Mouse (Mus musculus): ENCODE results near the gene Rnf227. TPM values are rescaled to one million over a fixed set of nuclear protein-coding genes. Genes with fewer than 3 reads are reported as not detected.

The Rnf227 gene
- polyA plus RNA-seq, 1 experiment from 2014 or later: 7.9 TPM

GRCm38 (mm10) chr11:69371601-69372000 lies 31.3 kb downstream of the Rnf227 start:
- H3K4me2 ChIP-seq (replicated peaks; ENCODE audit: low read depth): no peak overlapping the region
- no peak overlapping the region for H3K9ac ChIP-seq (ENCODE audit: low read depth, low read length)
- no peak overlapping the region for H3K4me3 ChIP-seq (ENCODE audit: low read depth, low read length)
- no peak for TF ChIP-seq CTCF (IDR thresholded peaks at IDR 0.05; ENCODE audit: low read depth)
- ATAC-seq: no peak
- no peaks in the 10 kb centered on the region for H3K27me3 ChIP-seq (replicated peaks; ENCODE audit: control insufficient read depth, insufficient read depth, low read length)
- no peak overlapping the region for H3K27ac ChIP-seq (ENCODE audit: low read depth, low read length)
- peaks cover 8% of the 10 kb centered on the region; the same call in 1 of the 2 replicates for H3K36me3 ChIP-seq (ENCODE audit: control insufficient read depth, insufficient read depth)
- peaks cover 8% of the 10 kb centered on the region; the same call in 1 of the 2 replicates for H3K4me1 ChIP-seq (replicated peaks; ENCODE audit: control insufficient read depth, insufficient read depth, low read length)
- H3K9me3 ChIP-seq (ENCODE audit: control insufficient read depth): no peaks in the 10 kb centered on the region
- WGBS: 59% methylated on average over 12 of the region's 12 CpGs

- Histone ChIP-seq H3K36me3 (ENCODE audit: control insufficient read depth, insufficient read depth) (peaks cover 8% of the 10 kb centered on the region; the same call in 1 of the 2 replicates), H3K9ac (ENCODE audit: low read depth, low read length) (no peak overlapping the region), H3K4me1 (replicated peaks; ENCODE audit: control insufficient read depth, insufficient read depth, low read length) (peaks cover 8% of the 10 kb centered on the region; the same call in 1 of the 2 replicates), H3K27me3 (replicated peaks; ENCODE audit: control insufficient read depth, insufficient read depth, low read length) (no peaks in the 10 kb centered on the region), H3K4me2 (replicated peaks; ENCODE audit: low read depth) (peak overlapping the region; percentile 21; the same call in 1 of the 2 replicates), H3K4me3 (ENCODE audit: low read depth, low read length) (no peak overlapping the region), H3K27ac (ENCODE audit: low read depth, low read length) (0 out of 2 replicates have a peak overlapping the region, but pooled peaks have one; percentile 31), H3K9me3 (ENCODE audit: control insufficient read depth) (no peaks in the 10 kb centered on the region)
- no peak for TF ChIP-seq CTCF (IDR thresholded peaks at IDR 0.05; ENCODE audit: low read depth)
- no peak for ATAC-seq
- 34% methylated on average over 12 of the region's 12 CpGs for WGBS
These were observed 32.0 kb downstream of the Rnf227 start for GRCm38 (mm10) chr11:69372056-69372779.

GRCm38 (mm10) chr11:69372780-69373170 lies 32.5 kb downstream of the Rnf227 start:
- no peaks in the 10 kb centered on the region for H3K9me3 ChIP-seq (ENCODE audit: control insufficient read depth)
- no peak overlapping the region for H3K27ac ChIP-seq (ENCODE audit: low read depth, low read length)
- peaks cover 8% of the 10 kb centered on the region; the same call in 1 of the 2 replicates for H3K36me3 ChIP-seq (ENCODE audit: control insufficient read depth, insufficient read depth)
- WGBS: 58% methylated on average over 3 of the region's 3 CpGs
- peaks cover 10% of the 10 kb centered on the region; the same call in 1 of the 2 replicates for H3K4me1 ChIP-seq (replicated peaks; ENCODE audit: control insufficient read depth, insufficient read depth, low read length)
- H3K27me3 ChIP-seq (replicated peaks; ENCODE audit: control insufficient read depth, insufficient read depth, low read length): no peaks in the 10 kb centered on the region
- H3K9ac ChIP-seq (ENCODE audit: low read depth, low read length): no peak overlapping the region
- ATAC-seq: no peak
- no peak overlapping the region for H3K4me3 ChIP-seq (ENCODE audit: low read depth, low read length)
- no peak overlapping the region for H3K4me2 ChIP-seq (replicated peaks; ENCODE audit: low read depth)
- TF ChIP-seq CTCF (IDR thresholded peaks at IDR 0.05; ENCODE audit: low read depth): peak; percentile 72

GRCm38 (mm10) chr11:69373223-69373965 lies 33.1 kb downstream of the Rnf227 start:
- peaks cover 8% of the 10 kb centered on the region; the same call in 1 of the 2 replicates for H3K36me3 ChIP-seq (ENCODE audit: control insufficient read depth, insufficient read depth)
- ATAC-seq: no peak
- no peak overlapping the region for H3K4me3 ChIP-seq (ENCODE audit: low read depth, low read length)
- WGBS: 84% methylated on average over 16 of the region's 16 CpGs
- no peak overlapping the region for H3K27ac ChIP-seq (ENCODE audit: low read depth, low read length)
- no peak overlapping the region for H3K9ac ChIP-seq (ENCODE audit: low read depth, low read length)
- H3K4me1 ChIP-seq (replicated peaks; ENCODE audit: control insufficient read depth, insufficient read depth, low read length): peaks cover 10% of the 10 kb centered on the region; the same call in 1 of the 2 replicates
- H3K4me2 ChIP-seq (replicated peaks; ENCODE audit: low read depth): no peak overlapping the region
- no peak for TF ChIP-seq CTCF (IDR thresholded peaks at IDR 0.05; ENCODE audit: low read depth)
- H3K27me3 ChIP-seq (replicated peaks; ENCODE audit: control insufficient read depth, insufficient read depth, low read length): no peaks in the 10 kb centered on the region
- H3K9me3 ChIP-seq (ENCODE audit: control insufficient read depth): no peaks in the 10 kb centered on the region

- no peak for ATAC-seq
- Histone ChIP-seq H3K36me3 (ENCODE audit: control insufficient read depth, insufficient read depth) (peaks cover 8% of the 10 kb centered on the region; the same call in 1 of the 2 replicates), H3K4me3 (ENCODE audit: low read depth, low read length) (no peak overlapping the region), H3K9me3 (ENCODE audit: control insufficient read depth) (no peaks in the 10 kb centered on the region), H3K27ac (ENCODE audit: low read depth, low read length) (no peak overlapping the region), H3K9ac (ENCODE audit: low read depth, low read length) (no peak overlapping the region), H3K4me1 (replicated peaks; ENCODE audit: control insufficient read depth, insufficient read depth, low read length) (peaks cover 10% of the 10 kb centered on the region; the same call in 1 of the 2 replicates), H3K27me3 (replicated peaks; ENCODE audit: control insufficient read depth, insufficient read depth, low read length) (no peaks in the 10 kb centered on the region), H3K4me2 (replicated peaks; ENCODE audit: low read depth) (no peak overlapping the region)
- TF ChIP-seq CTCF (IDR thresholded peaks at IDR 0.05; ENCODE audit: low read depth): no peak
- 88% methylated on average over 4 of the region's 4 CpGs for WGBS
These were observed 35.4 kb downstream of the Rnf227 start for GRCm38 (mm10) chr11:69375646-69376045.

- 38% methylated on average over 3 of the region's 3 CpGs for whole genome bisulfite sequencing
- H3K27ac ChIP-seq (ENCODE audit: low read depth, low read length): peak overlapping the region; percentile 79
- no peak for TF ChIP-seq CTCF (IDR thresholded peaks at IDR 0.05; ENCODE audit: low read depth)
These were observed 37.5 kb downstream of the Rnf227 start for GRCm38 (mm10) chr11:69377766-69378165.

More at GRCm38 (mm10) chr11:69377766-69378165, 37.5 kb downstream of the Rnf227 start:
- ATAC-seq: peak; percentile 95
- no peaks in the 10 kb centered on the region for H3K9me3 ChIP-seq (ENCODE audit: control insufficient read depth)
- H3K36me3 ChIP-seq (ENCODE audit: control insufficient read depth, insufficient read depth): peaks cover 8% of the 10 kb centered on the region; the same call in 1 of the 2 replicates
- H3K9ac ChIP-seq (ENCODE audit: low read depth, low read length): no peak overlapping the region
- no peaks in the 10 kb centered on the region for H3K27me3 ChIP-seq (replicated peaks; ENCODE audit: control insufficient read depth, insufficient read depth, low read length)
- no peak overlapping the region for H3K4me3 ChIP-seq (ENCODE audit: low read depth, low read length)
- peak overlapping the region; percentile 45 for H3K4me2 ChIP-seq (replicated peaks; ENCODE audit: low read depth)
- H3K4me1 ChIP-seq (replicated peaks; ENCODE audit: control insufficient read depth, insufficient read depth, low read length): 0 out of 2 replicates have a peak, but pooled peaks cover 2% of the 10 kb centered on the region
